25 mouse cellular contexts compared by ENCODE assay signal in genomic region chr15:33824826-33825225, GRCm38 (mm10).
DNase-seq lines count a peak whose midpoint lies in the region; ATAC-seq lines count a peak whose summit lies in the region.
"Had no signal": no experiment of that assay in that cellular context is flagged by ENCODE, and none has a peak within 500 bp of the region (broad histone marks: within the 10 kb centered on the region; RNA-seq: fewer than 3 reads in every experiment).

No protein-coding gene starts in this region.

- H3K9me3 ChIP-seq in kidney, embryonic 15.5 days (replicated peaks) = no peaks in the 10 kb centered on the region
- H3K9me3 ChIP-seq: embryonic facial prominence, embryonic 10.5 days; embryonic facial prominence, embryonic 13.5 days; forebrain, embryonic 12.5 days; forebrain, embryonic 15.5 days; hindbrain, embryonic 12.5 days; hindbrain, embryonic 15.5 days had no signal

- ATAC-seq in kidney, embryonic 15.5 days (replicated peaks; ENCODE audit: low FRiP score) = 0 out of 2 replicates have a peak, but pooled peaks have one; percentile 33
- ATAC-seq: CD4-positive, CD25-positive, alpha-beta regulatory T cell, adult 4 months; forebrain, embryonic 15.5 days; intestine, postnatal 0 days had no signal

- H3K36me3 ChIP-seq in kidney, embryonic 15.5 days = no peaks in the 10 kb centered on the region
- H3K36me3 ChIP-seq: embryonic facial prominence, embryonic 10.5 days; embryonic facial prominence, embryonic 13.5 days; forebrain, embryonic 12.5 days; forebrain, embryonic 15.5 days; heart, embryonic 13.5 days; hindbrain, embryonic 12.5 days; hindbrain, embryonic 15.5 days had no signal

- no peaks in the 10 kb centered on the region for H3K27me3 ChIP-seq in kidney, embryonic 15.5 days
- H3K27me3 ChIP-seq: embryonic facial prominence, embryonic 13.5 days; forebrain, embryonic 12.5 days; forebrain, embryonic 15.5 days; heart, embryonic 13.5 days; hindbrain, embryonic 12.5 days; hindbrain, embryonic 15.5 days had no signal

- H3K9ac ChIP-seq in kidney, embryonic 15.5 days = no peak overlapping the region
- H3K9ac ChIP-seq: embryonic facial prominence, embryonic 13.5 days; forebrain, embryonic 12.5 days; forebrain, embryonic 15.5 days; heart, embryonic 13.5 days; hindbrain, embryonic 12.5 days; hindbrain, embryonic 15.5 days had no signal

- H3K4me3 ChIP-seq in kidney, embryonic 15.5 days (replicated peaks) = no peak overlapping the region
- H3K4me3 ChIP-seq: embryonic facial prominence, embryonic 10.5 days; embryonic facial prominence, embryonic 13.5 days; erythroblast, embryonic 14.5 days; forebrain, embryonic 12.5 days; forebrain, embryonic 15.5 days; heart, embryonic 13.5 days; hindbrain, embryonic 12.5 days; hindbrain, embryonic 15.5 days had no signal

- WGBS in kidney, embryonic 15.5 days = 54% methylated on average over 3 of the region's 3 CpGs

- H3K27ac ChIP-seq in kidney, embryonic 15.5 days = no peak overlapping the region
- H3K27ac ChIP-seq: embryonic facial prominence, embryonic 10.5 days; embryonic facial prominence, embryonic 13.5 days; forebrain, embryonic 12.5 days; forebrain, embryonic 15.5 days; heart, embryonic 13.5 days; hindbrain, embryonic 12.5 days; hindbrain, embryonic 15.5 days had no signal

- H3K4me2 ChIP-seq in kidney, embryonic 15.5 days = no peak overlapping the region
- H3K4me2 ChIP-seq: embryonic facial prominence, embryonic 13.5 days; forebrain, embryonic 12.5 days; forebrain, embryonic 15.5 days; heart, embryonic 13.5 days; hindbrain, embryonic 12.5 days; hindbrain, embryonic 15.5 days had no signal

- peak; percentile 48 for DNase-seq in heart, adult 8-10 months (ENCODE audit: low spot score)
- no peak for DNase-seq in heart, postnatal 14 days
- DNase-seq in kidney, postnatal 25 days = no peak
- peak; percentile 1 for DNase-seq in brain, adult 2 months (ENCODE audit: low read depth, low spot score)
- DNase-seq in heart, postnatal 36 days = peak; percentile 5 to 18
- DNase-seq in spleen, adult 18-20 months = no peak
- DNase-seq: adrenal gland, adult 2 months; adrenal gland, postnatal 14 days; cerebellum, adult 11-12 months; cerebellum, adult 8-10 months; cerebellum, postnatal 10 days; cerebellum, postnatal 36 days; embryo, embryonic 11 days; gastrocnemius, postnatal 25 days had no signal

- intact Hi-C loops in heart, postnatal 14 days (cut with DNase I) = no loop called here
- intact Hi-C loops in heart, postnatal 36 days (cut with DNase I) = no loop called here

- no peaks in the 10 kb centered on the region for H3K4me1 ChIP-seq in kidney, embryonic 15.5 days
- H3K4me1 ChIP-seq: embryonic facial prominence, embryonic 10.5 days; embryonic facial prominence, embryonic 13.5 days; forebrain, embryonic 12.5 days; forebrain, embryonic 15.5 days; heart, embryonic 13.5 days; hindbrain, embryonic 12.5 days; hindbrain, embryonic 15.5 days had no signal

Comparison
In these comparisons a context has a peak if more than half of its experiments do, and no peak if none do; other contexts are left out.
1. DNase-seq: peak in heart, adult 8-10 months (single experiment), brain, adult 2 months (single experiment) and heart, postnatal 36 days (2 of 2); none in heart, postnatal 14 days (0 of 2), kidney, postnatal 25 days (0 of 2) and spleen, adult 18-20 months (0 of 2).